Mouse (Mus musculus): ENCODE measurements around the gene Uqcc3. TPM values are rescaled to one million over a fixed set of nuclear protein-coding genes. Genes with fewer than 3 reads are reported as not detected.
"Not testable (repeated sequence)": the region's sequence is repeated elsewhere in the genome, so short reads cannot be mapped to it uniquely, and the experiment has no call there.

Gene Uqcc3
- total and polyA plus RNA-seq, 2 experiments from 2014 or later = 26.5 to 65.0 TPM

DNA sequence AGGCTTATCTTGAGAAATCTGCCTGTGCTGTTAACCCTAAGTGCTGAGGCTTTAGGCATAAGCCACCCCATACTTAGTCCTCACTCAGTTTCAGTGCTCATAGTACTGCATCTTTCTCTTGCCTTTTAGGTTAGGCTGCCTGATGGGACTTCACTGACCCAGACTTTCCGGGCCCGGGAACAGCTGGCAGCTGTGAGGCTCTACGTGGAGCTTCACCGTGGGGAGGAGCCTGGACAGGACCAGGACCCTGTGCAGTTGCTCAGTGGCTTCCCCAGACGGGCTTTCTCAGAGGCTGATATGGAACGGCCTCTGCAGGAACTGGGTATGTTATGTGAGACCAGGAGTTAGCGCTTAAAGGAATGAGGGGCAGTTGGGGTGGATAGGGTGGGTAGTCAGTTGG, 5.7 kb downstream of the Uqcc3 start:
- H3K36me3 ChIP-seq (ENCODE audit: insufficient read depth, low read length) = peaks cover 28% of the 10 kb centered on the region
- ATAC-seq (ENCODE audit: low FRiP score) = no peak

GRCm38 (mm10) chr19:8872266-8872840, 8.4 kb downstream of the Uqcc3 start:
- TF ChIP-seq CTCF (IDR thresholded peaks at IDR 0.05) = no peak
- H3K9me3 ChIP-seq (ENCODE audit: low read length) = no peaks in the 10 kb centered on the region
- H3K4me2 ChIP-seq (ENCODE audit: low read depth, low read length, poor library complexity, severe bottlenecking) = peak overlapping the region; percentile 94
- H3K36me3 ChIP-seq (ENCODE audit: insufficient read depth, low read length) = peaks cover 28% of the 10 kb centered on the region
- peak overlapping the region; percentile 94; the same call in 1 of the 2 replicates for H3K9ac ChIP-seq (replicated peaks; ENCODE audit: low read length, poor library complexity, severe bottlenecking)
- no peaks in the 10 kb centered on the region for H3K27me3 ChIP-seq (ENCODE audit: insufficient read depth, low read length)
- no peak overlapping the region for H3K27ac ChIP-seq (ENCODE audit: low read depth, low read length)
- H3K4me1 ChIP-seq (ENCODE audit: insufficient read depth, low read length) = no peaks in the 10 kb centered on the region
- 82% methylated on average over 10 of the region's 10 CpGs for WGBS
- DNase-seq (ENCODE audit: low spot score) = no peak
- peak overlapping the region; percentile 96 for H3K4me3 ChIP-seq (ENCODE audit: low read depth, low read length)
- no peak for ATAC-seq (ENCODE audit: low FRiP score)

More for the DNA sequence above, 5.7 kb downstream of the Uqcc3 start:
- WGBS = 92% methylated on average over 7 of the region's 7 CpGs
- no peak overlapping the region for H3K4me2 ChIP-seq (ENCODE audit: low read depth, low read length, poor library complexity, severe bottlenecking)
- no peak for TF ChIP-seq CTCF (IDR thresholded peaks at IDR 0.05)
- H3K27ac ChIP-seq (ENCODE audit: low read depth, low read length) = no peak overlapping the region
- no peak overlapping the region for H3K4me3 ChIP-seq (ENCODE audit: low read depth, low read length)
- no peaks in the 10 kb centered on the region for H3K27me3 ChIP-seq (ENCODE audit: insufficient read depth, low read length)
- H3K9me3 ChIP-seq (ENCODE audit: low read length) = no peaks in the 10 kb centered on the region
- DNase-seq (ENCODE audit: low spot score) = no peak
- H3K4me1 ChIP-seq (ENCODE audit: insufficient read depth, low read length) = no peaks in the 10 kb centered on the region
- H3K9ac ChIP-seq (replicated peaks; ENCODE audit: low read length, poor library complexity, severe bottlenecking) = no peak overlapping the region

GRCm38 (mm10) chr19:8871267-8872186, 9.2 kb downstream of the Uqcc3 start, which contains the start of gene Ubxn1:
Gene Ubxn1, plus strand, starts transcription at chr19:8871496.
- ATAC-seq (ENCODE audit: low FRiP score) (peak; percentile 97), DNase-seq (ENCODE audit: low spot score) (peak; percentile 98)
- Histone ChIP-seq H3K9ac (replicated peaks; ENCODE audit: low read length, poor library complexity, severe bottlenecking) (peak within 1 kb of the TSS; percentile 94), H3K27ac (ENCODE audit: low read depth, low read length) (peak within 1 kb of the TSS; percentile 74), H3K27me3 (ENCODE audit: insufficient read depth, low read length) (no peaks in the 10 kb centered on the region), H3K4me3 (ENCODE audit: low read depth, low read length) (peak within 1 kb of the TSS; percentile 96), H3K36me3 (ENCODE audit: insufficient read depth, low read length) (peaks cover 23% of the 10 kb centered on the region), H3K9me3 (ENCODE audit: low read length) (no peaks in the 10 kb centered on the region), H3K4me2 (ENCODE audit: low read depth, low read length, poor library complexity, severe bottlenecking) (peak within 1 kb of the TSS; percentile 94), H3K4me1 (ENCODE audit: insufficient read depth, low read length) (no peaks in the 10 kb centered on the region)
- no peak for TF ChIP-seq CTCF (IDR thresholded peaks at IDR 0.05)
- WGBS = 1% methylated on average over 57 of the region's 59 CpGs

- ATAC-seq (ENCODE audit: low FRiP score) (peak; percentile 34; the same call in 1 of the 2 replicates), DNase-seq (ENCODE audit: low spot score) (no peak)
- Histone ChIP-seq H3K36me3 (ENCODE audit: insufficient read depth, low read length) (peaks cover 23% of the 10 kb centered on the region), H3K4me1 (ENCODE audit: insufficient read depth, low read length) (no peaks in the 10 kb centered on the region), H3K27me3 (ENCODE audit: insufficient read depth, low read length) (no peaks in the 10 kb centered on the region), H3K27ac (ENCODE audit: low read depth, low read length) (peak overlapping the region; percentile 62), H3K4me3 (ENCODE audit: low read depth, low read length) (peak overlapping the region; percentile 96), H3K9ac (replicated peaks; ENCODE audit: low read length, poor library complexity, severe bottlenecking) (peak overlapping the region; percentile 45; the same call in 1 of the 2 replicates), H3K4me2 (ENCODE audit: low read depth, low read length, poor library complexity, severe bottlenecking) (peak overlapping the region; percentile 94), H3K9me3 (ENCODE audit: low read length) (no peaks in the 10 kb centered on the region)
- TF ChIP-seq CTCF (IDR thresholded peaks at IDR 0.05) = no peak
- WGBS = 59% methylated on average over 9 of the region's 9 CpGs
These were observed 9.9 kb downstream of the Uqcc3 start for GRCm38 (mm10) chr19:8870838-8871237.

- H3K27me3 ChIP-seq (ENCODE audit: insufficient read depth, low read length); H3K27ac ChIP-seq (ENCODE audit: low read depth, low read length); H3K9me3 ChIP-seq (ENCODE audit: low read length); H3K4me2 ChIP-seq (ENCODE audit: low read depth, low read length, poor library complexity, severe bottlenecking); ATAC-seq (ENCODE audit: low FRiP score); H3K9ac ChIP-seq (replicated peaks; ENCODE audit: low read length, poor library complexity, severe bottlenecking); DNase-seq (ENCODE audit: low spot score); H3K4me1 ChIP-seq (ENCODE audit: insufficient read depth, low read length); H3K4me3 ChIP-seq (ENCODE audit: low read depth, low read length): not testable (repeated sequence)
- 66% methylated on average over 3 of the region's 3 CpGs for WGBS
- H3K36me3 ChIP-seq (ENCODE audit: insufficient read depth, low read length) = peaks cover 19% of the 10 kb centered on the region
These were observed 10.3 kb downstream of the Uqcc3 start for GRCm38 (mm10) chr19:8870381-8870780.

- Histone ChIP-seq H3K9ac (replicated peaks; ENCODE audit: low read length, poor library complexity, severe bottlenecking) (no peak overlapping the region), H3K4me2 (ENCODE audit: low read depth, low read length, poor library complexity, severe bottlenecking) (no peak overlapping the region), H3K27ac (ENCODE audit: low read depth, low read length) (no peak overlapping the region), H3K9me3 (ENCODE audit: low read length) (no peaks in the 10 kb centered on the region), H3K36me3 (ENCODE audit: insufficient read depth, low read length) (no peaks in the 10 kb centered on the region), H3K4me3 (ENCODE audit: low read depth, low read length) (no peak overlapping the region), H3K27me3 (ENCODE audit: insufficient read depth, low read length) (no peaks in the 10 kb centered on the region), H3K4me1 (ENCODE audit: insufficient read depth, low read length) (no peaks in the 10 kb centered on the region)
- no peak for DNase-seq (ENCODE audit: low spot score)
- 81% methylated on average over 6 of the region's 6 CpGs for WGBS
- ATAC-seq (ENCODE audit: low FRiP score) = no peak
- no peak for TF ChIP-seq CTCF (IDR thresholded peaks at IDR 0.05)
These were observed 16.5 kb downstream of the Uqcc3 start for GRCm38 (mm10) chr19:8864265-8864664.

Measured in midbrain, postnatal 0 days (tissue).